Mouse (Mus musculus): ENCODE results near the gene Rpn2.

DNA sequence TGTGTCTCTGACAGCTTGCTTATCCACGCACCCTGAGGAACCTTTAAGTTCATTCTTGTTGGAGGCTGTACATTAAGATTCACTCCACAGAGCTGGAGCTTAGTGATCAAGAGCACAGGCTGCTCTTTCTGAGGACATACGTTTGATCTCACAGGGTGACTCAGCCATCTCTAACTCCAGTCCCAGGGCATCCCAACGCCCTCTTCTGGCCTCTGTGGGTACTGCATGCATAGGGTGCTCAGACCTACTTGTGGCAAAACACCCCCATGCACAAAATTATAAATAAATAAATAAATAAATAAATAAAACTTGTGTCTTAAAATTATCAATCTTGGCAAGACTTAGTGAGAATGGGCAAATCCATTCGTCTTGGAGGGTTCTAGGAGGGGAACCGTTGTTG, 59.8 kb downstream of the Rpn2 start:
- peak; percentile 66 for TF ChIP-seq CTCF (IDR thresholded peaks at IDR 0.05; ENCODE audit: extremely low read depth, insufficient read depth, low read length)
- no peak for TF ChIP-seq POLR2A (IDR thresholded peaks at IDR 0.05; ENCODE audit: extremely low read depth, insufficient read depth, low read length)
